Mouse (Mus musculus) embryonic facial prominence, embryonic 13.5 days (tissue): ENCODE results near the gene Utp3. TPM values are rescaled to one million over a fixed set of nuclear protein-coding genes. Genes with fewer than 3 reads are reported as not detected.
"Not testable (repeated sequence)": the region's sequence is repeated elsewhere in the genome, so short reads cannot be mapped to it uniquely, and the experiment has no call there.

Source experiments
- ATAC-seq: fragments of 200-750 bp; cut with Nextera tagmentation; 2 replicates; pipeline ENCODE4 v1.8.0; 2017; ENCODE audit warnings: low read depth; ENCODE audit not compliant: insufficient number of reproducible peaks, insufficient read depth, low FRiP score, low TSS enrichment
- H3K27ac ChIP-seq: fragments of 300-500 bp; sonication (generic); 2 replicates; pipeline ENCODE4 v1.5.1; 2015; ENCODE audit warnings: moderate library complexity, mild to moderate bottlenecking, inconsistent platforms
- H3K27me3 ChIP-seq: fragments of 300-500 bp; sonication (generic); 2 replicates; pipeline ENCODE4 v1.6.1; 2015; ENCODE audit warnings: mild to moderate bottlenecking, inconsistent platforms
- H3K36me3 ChIP-seq: fragments of 300-500 bp; sonication (generic); 2 replicates; pipeline ENCODE4 v1.6.1; 2015; ENCODE audit warnings: mild to moderate bottlenecking, inconsistent platforms
- H3K4me1 ChIP-seq: fragments of 300-500 bp; sonication (generic); 2 replicates; pipeline ENCODE4 v1.6.1; 2015; ENCODE audit warnings: inconsistent platforms
- H3K4me2 ChIP-seq: fragments of 300-500 bp; sonication (generic); 2 replicates; pipeline ENCODE4 v1.6.1; 2015; ENCODE audit warnings: moderate library complexity, mild to moderate bottlenecking, inconsistent platforms
- H3K4me3 ChIP-seq: fragments of 300-500 bp; sonication (generic); 2 replicates; pipeline ENCODE4 v1.5.1; 2015; ENCODE audit warnings: mild to moderate bottlenecking, inconsistent platforms
- H3K9ac ChIP-seq: fragments of 300-500 bp; sonication (generic); 2 replicates; pipeline ENCODE4 v1.6.1; 2015; ENCODE audit warnings: mild to moderate bottlenecking, inconsistent platforms
- H3K9me3 ChIP-seq: fragments of 300-500 bp; sonication (generic); 2 replicates; pipeline ENCODE4 v1.6.1; 2016; ENCODE audit warnings: inconsistent platforms
- WGBS: fragments of 180-500 bp; shearing (Covaris S2); methylation state at CpG from one replicate; pipeline ENCODE4 v1.1.7; 2015; ENCODE audit warnings: mixed read lengths; 5-methylcytosine and 5-hydroxymethylcytosine counted together
- polyA plus RNA-seq: library from polyadenylated mRNA; unstranded; fragments of >200 nt; fragmentation: Nextera tagmentation; extraction: Ambion mirVana; gene quantifications from 2 replicates; pipeline ENCODE4 v1.2.1, GENCODE M21; 2015

Gene Utp3
- 77.5 and 83.7 TPM in 2 replicates for polyA plus RNA-seq

- Histone ChIP-seq H3K36me3 (peaks cover 17% of the 10 kb centered on the region), H3K4me2 (peak within 1 kb of the TSS; percentile 94), H3K4me3 (peak within 1 kb of the TSS; percentile 85), H3K27me3 (no peaks in the 10 kb centered on the region), H3K9me3 (no peaks in the 10 kb centered on the region), H3K27ac (peak within 1 kb of the TSS; percentile 97), H3K9ac (peak within 1 kb of the TSS; percentile 95), H3K4me1 (peaks cover 17% of the 10 kb centered on the region)
- WGBS: under 1% methylated on average over 67 of the region's 76 CpGs
- ATAC-seq: peak; percentile 93
These were observed at the start of gene Utp3 for GRCm38 (mm10) chr5:88554086-88554886. Gene Utp3, plus strand, starts transcription at chr5:88554462.

- Histone ChIP-seq H3K36me3 (no peaks in the 10 kb centered on the region), H3K27me3 (no peaks in the 10 kb centered on the region), H3K4me3 (no peak overlapping the region), H3K27ac (no peak overlapping the region), H3K9ac (no peak overlapping the region), H3K4me2 (no peak overlapping the region), H3K9me3 (no peaks in the 10 kb centered on the region), H3K4me1 (no peaks in the 10 kb centered on the region)
- ATAC-seq: no peak
- whole genome bisulfite sequencing: 68% methylated on average over 1 of the region's 1 CpGs
These were observed 45.7 kb upstream of the Utp3 start for GRCm38 (mm10) chr5:88508555-88508954.

GRCm38 (mm10) chr5:88508990-88509389 lies 45.3 kb upstream of the Utp3 start:
- H3K4me1 ChIP-seq: no peaks in the 10 kb centered on the region
- 93% methylated on average over 1 of the region's 1 CpGs for WGBS
- no peak overlapping the region for H3K4me2 ChIP-seq
- no peaks in the 10 kb centered on the region for H3K27me3 ChIP-seq
- H3K4me3 ChIP-seq: no peak overlapping the region
- no peak overlapping the region for H3K9ac ChIP-seq
- no peaks in the 10 kb centered on the region for H3K9me3 ChIP-seq
- no peak for ATAC-seq
- no peak overlapping the region for H3K27ac ChIP-seq
- H3K36me3 ChIP-seq: no peaks in the 10 kb centered on the region

- no peak overlapping the region for H3K4me2 ChIP-seq
- no peaks in the 10 kb centered on the region for H3K9me3 ChIP-seq
- 8% methylated on average over 2 of the region's 2 CpGs for whole genome bisulfite sequencing
- no peak overlapping the region for H3K4me3 ChIP-seq
- H3K27ac ChIP-seq: no peak overlapping the region
- no peak overlapping the region for H3K9ac ChIP-seq
- no peaks in the 10 kb centered on the region for H3K4me1 ChIP-seq
- H3K27me3 ChIP-seq: no peaks in the 10 kb centered on the region
- H3K36me3 ChIP-seq: no peaks in the 10 kb centered on the region
- ATAC-seq: no peak
These were observed 35.0 kb upstream of the Utp3 start for GRCm38 (mm10) chr5:88519232-88519631.

GRCm38 (mm10) chr5:88527657-88528056 lies 26.6 kb upstream of the Utp3 start, which contains the start of gene Jchain:
Gene Jchain, minus strand, starts transcription at chr5:88527891.
- H3K27ac ChIP-seq: no peak within 1 kb of the TSS
- H3K36me3 ChIP-seq: no peaks in the 10 kb centered on the region
- WGBS: 89% methylated on average over 3 of the region's 3 CpGs
- no peak within 1 kb of the TSS for H3K4me2 ChIP-seq
- no peaks in the 10 kb centered on the region for H3K9me3 ChIP-seq
- no peak within 1 kb of the TSS for H3K4me3 ChIP-seq
- no peak for ATAC-seq
- H3K9ac ChIP-seq: no peak within 1 kb of the TSS
- no peaks in the 10 kb centered on the region for H3K4me1 ChIP-seq
- H3K27me3 ChIP-seq: no peaks in the 10 kb centered on the region

- Histone ChIP-seq H3K9ac (no peak overlapping the region), H3K4me1 (no peaks in the 10 kb centered on the region), H3K9me3 (no peaks in the 10 kb centered on the region), H3K27ac (no peak overlapping the region), H3K4me2 (no peak overlapping the region), H3K36me3 (no peaks in the 10 kb centered on the region), H3K4me3 (no peak overlapping the region), H3K27me3 (no peaks in the 10 kb centered on the region)
- 69% methylated on average over 1 of the region's 1 CpGs for WGBS
- no peak for ATAC-seq
These were observed 23.4 kb upstream of the Utp3 start for GRCm38 (mm10) chr5:88530908-88531307.

- H3K9ac ChIP-seq: no peak overlapping the region
- no peak overlapping the region for H3K27ac ChIP-seq
- H3K4me3 ChIP-seq: no peak overlapping the region
- H3K4me2 ChIP-seq: no peak overlapping the region
- H3K9me3 ChIP-seq: no peaks in the 10 kb centered on the region
- no peaks in the 10 kb centered on the region for H3K27me3 ChIP-seq
- WGBS: 63% methylated on average over 3 of the region's 3 CpGs
- no peaks in the 10 kb centered on the region for H3K36me3 ChIP-seq
- ATAC-seq: no peak
- no peaks in the 10 kb centered on the region; the same call in 1 of the 2 replicates for H3K4me1 ChIP-seq
These were observed 19.6 kb upstream of the Utp3 start for GRCm38 (mm10) chr5:88534697-88535096.

- H3K27me3 ChIP-seq: no peaks in the 10 kb centered on the region
- no peak overlapping the region for H3K4me2 ChIP-seq
- H3K9me3 ChIP-seq: no peaks in the 10 kb centered on the region
- ATAC-seq: no peak
- H3K4me1 ChIP-seq: no peaks in the 10 kb centered on the region; the same call in 1 of the 2 replicates
- no peak overlapping the region for H3K27ac ChIP-seq
- no peak overlapping the region for H3K4me3 ChIP-seq
- no peaks in the 10 kb centered on the region for H3K36me3 ChIP-seq
- no peak overlapping the region for H3K9ac ChIP-seq
These were observed 13.4 kb upstream of the Utp3 start for GRCm38 (mm10) chr5:88540845-88541244.

- peak; percentile 32; the same call in 1 of the 2 replicates for ATAC-seq
- H3K27ac ChIP-seq: no peak overlapping the region
- no peak overlapping the region for H3K4me3 ChIP-seq
- H3K4me2 ChIP-seq: no peak overlapping the region
- H3K9ac ChIP-seq: no peak overlapping the region
- 53% methylated on average over 5 of the region's 5 CpGs for WGBS
- no peaks in the 10 kb centered on the region for H3K36me3 ChIP-seq
- H3K27me3 ChIP-seq: no peaks in the 10 kb centered on the region
- H3K4me1 ChIP-seq: no peaks in the 10 kb centered on the region
- no peaks in the 10 kb centered on the region for H3K9me3 ChIP-seq
These were observed 11.5 kb upstream of the Utp3 start for GRCm38 (mm10) chr5:88542651-88543282.

- H3K27ac ChIP-seq, H3K36me3 ChIP-seq, ATAC-seq, H3K4me1 ChIP-seq, H3K4me2 ChIP-seq, H3K27me3 ChIP-seq, H3K9ac ChIP-seq, H3K9me3 ChIP-seq, H3K4me3 ChIP-seq: not testable (repeated sequence)
- WGBS: 82% methylated on average over 1 of the region's 1 CpGs
These were observed 9.9 kb upstream of the Utp3 start for GRCm38 (mm10) chr5:88544411-88544810.

- Histone ChIP-seq H3K36me3 (no peaks in the 10 kb centered on the region), H3K27me3 (no peaks in the 10 kb centered on the region), H3K4me1 (no peaks in the 10 kb centered on the region), H3K4me2 (no peak overlapping the region), H3K4me3 (no peak overlapping the region), H3K9me3 (no peaks in the 10 kb centered on the region), H3K27ac (no peak overlapping the region), H3K9ac (no peak overlapping the region)
- WGBS: 85% methylated on average over 7 of the region's 7 CpGs
- no peak for ATAC-seq
These were observed 8.7 kb upstream of the Utp3 start for GRCm38 (mm10) chr5:88545536-88545935.
